Mouse (Mus musculus): Measurements from ENCODE around the gene Shq1. TPM values are rescaled to one million over a fixed set of nuclear protein-coding genes. Genes with fewer than 3 reads are reported as not detected.

Shq1 gene
- polyA plus RNA-seq, 1 experiment from 2014 or later = 10.0 TPM

DNA sequence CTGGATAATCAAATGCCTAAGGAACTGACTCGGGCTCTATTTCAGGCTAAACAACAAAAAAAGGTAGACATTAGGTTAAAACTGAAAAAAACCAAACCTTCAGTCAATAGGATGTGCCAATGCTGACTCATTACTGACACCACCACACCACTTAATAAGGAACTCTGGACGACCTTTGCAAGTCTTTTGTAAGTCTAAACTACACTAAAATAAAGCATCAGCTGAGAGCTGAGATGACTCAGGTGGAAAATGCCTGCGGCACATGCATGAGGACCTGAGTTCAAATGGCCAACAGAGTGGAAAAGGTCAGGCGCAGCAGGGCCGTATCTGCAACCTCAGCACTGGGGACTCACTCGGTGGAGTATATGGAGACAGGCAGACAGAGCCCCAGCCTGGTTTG is 69.3 kb downstream of the Shq1 start:
- Histone ChIP-seq H3K4me3 (no peak overlapping the region), H3K36me3 (no peaks in the 10 kb centered on the region), H3K4me2 (no peak overlapping the region), H3K27me3 (replicated peaks) (no peaks in the 10 kb centered on the region), H3K9me3 (no peaks in the 10 kb centered on the region), H3K9ac (no peak overlapping the region), H3K4me1 (peaks cover 7% of the 10 kb centered on the region; the same call in 1 of the 2 replicates), H3K27ac (replicated peaks) (no peak overlapping the region)
- 82% methylated on average over 6 of the region's 6 CpGs for WGBS
- no peak for ATAC-seq (ENCODE audit: extremely low read depth, insufficient number of reproducible peaks, low FRiP score, low TSS enrichment)

DNA sequence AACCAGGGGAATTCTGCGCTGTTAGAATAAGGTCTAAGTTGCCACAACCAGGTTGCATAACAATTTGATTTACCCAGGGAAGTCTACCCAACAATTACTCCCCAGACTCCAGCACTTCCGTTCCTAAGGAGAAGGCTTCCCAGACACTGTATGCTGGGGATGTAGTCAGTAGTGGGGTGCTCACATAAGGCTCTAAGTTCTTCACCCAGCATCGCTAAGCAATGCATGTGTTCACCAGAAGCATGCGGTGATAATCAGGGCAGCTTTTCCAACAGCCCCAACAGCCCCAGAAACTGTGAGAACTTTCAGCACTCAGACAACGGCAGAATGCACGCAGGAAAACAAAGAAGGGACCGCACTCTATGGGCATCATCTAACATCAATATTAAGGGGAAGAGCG is 77.1 kb downstream of the Shq1 start:
- ATAC-seq (ENCODE audit: extremely low read depth, insufficient number of reproducible peaks, low FRiP score, low TSS enrichment) = no peak
- Histone ChIP-seq H3K36me3 (no peaks in the 10 kb centered on the region), H3K27ac (replicated peaks) (no peak overlapping the region), H3K9ac (no peak overlapping the region), H3K4me3 (no peak overlapping the region), H3K4me2 (no peak overlapping the region), H3K4me1 (no peaks in the 10 kb centered on the region), H3K9me3 (no peaks in the 10 kb centered on the region), H3K27me3 (replicated peaks) (no peaks in the 10 kb centered on the region)
- WGBS = 76% methylated on average over 8 of the region's 8 CpGs

DNA sequence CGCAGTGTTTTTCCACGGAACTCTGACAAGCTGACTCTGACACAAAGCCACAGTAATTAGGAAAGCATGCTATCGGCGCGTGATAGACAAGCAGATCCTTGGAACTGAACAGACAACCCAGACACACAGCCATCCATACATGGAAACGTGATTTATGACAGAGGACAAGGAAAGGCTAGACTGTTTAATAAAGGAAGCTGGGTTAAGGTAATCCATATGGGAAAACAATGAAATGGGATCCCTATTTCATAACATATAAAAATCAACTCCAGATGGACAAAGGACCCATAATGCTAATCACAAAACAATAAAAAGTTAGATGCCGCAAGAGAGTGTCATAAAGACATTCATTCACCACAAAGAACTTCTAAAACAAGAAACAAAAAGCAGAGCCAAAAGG is 78.0 kb downstream of the Shq1 start:
- H3K27ac ChIP-seq (replicated peaks) = no peak overlapping the region
- no peak overlapping the region for H3K9ac ChIP-seq
- 75% methylated on average over 7 of the region's 7 CpGs for WGBS
- no peaks in the 10 kb centered on the region for H3K27me3 ChIP-seq (replicated peaks)
- no peak overlapping the region for H3K4me3 ChIP-seq
- ATAC-seq (ENCODE audit: extremely low read depth, insufficient number of reproducible peaks, low FRiP score, low TSS enrichment) = no peak
- no peaks in the 10 kb centered on the region for H3K4me1 ChIP-seq
- H3K4me2 ChIP-seq = no peak overlapping the region
- H3K36me3 ChIP-seq = no peaks in the 10 kb centered on the region
- H3K9me3 ChIP-seq = no peaks in the 10 kb centered on the region

DNA sequence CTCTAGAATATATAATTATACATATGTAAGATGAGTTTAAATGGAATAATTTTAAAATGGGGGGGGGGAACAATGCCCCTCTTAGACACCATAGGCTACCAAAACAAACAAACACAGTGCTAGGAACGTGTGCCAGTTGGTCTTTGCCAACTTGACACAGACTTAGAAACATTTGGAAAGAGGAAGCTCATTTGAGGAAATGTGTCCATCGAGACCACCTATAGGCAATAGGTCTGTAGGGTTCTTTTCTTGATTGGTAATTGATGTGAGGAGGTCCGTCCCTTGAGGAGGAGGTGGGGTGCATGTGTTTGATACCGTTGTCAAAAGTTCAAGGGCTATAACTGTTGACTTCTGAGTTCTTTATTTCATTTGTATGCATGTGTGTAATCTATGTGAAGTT is 80.4 kb downstream of the Shq1 start:
- Histone ChIP-seq H3K4me2 (no peak overlapping the region), H3K9ac (no peak overlapping the region), H3K9me3 (no peaks in the 10 kb centered on the region), H3K4me3 (no peak overlapping the region), H3K27ac (replicated peaks) (no peak overlapping the region), H3K36me3 (no peaks in the 10 kb centered on the region), H3K27me3 (replicated peaks) (no peaks in the 10 kb centered on the region), H3K4me1 (peaks cover 5% of the 10 kb centered on the region; the same call in 1 of the 2 replicates)
- ATAC-seq (ENCODE audit: extremely low read depth, insufficient number of reproducible peaks, low FRiP score, low TSS enrichment) = no peak
- WGBS = 74% methylated on average over 4 of the region's 4 CpGs

DNA sequence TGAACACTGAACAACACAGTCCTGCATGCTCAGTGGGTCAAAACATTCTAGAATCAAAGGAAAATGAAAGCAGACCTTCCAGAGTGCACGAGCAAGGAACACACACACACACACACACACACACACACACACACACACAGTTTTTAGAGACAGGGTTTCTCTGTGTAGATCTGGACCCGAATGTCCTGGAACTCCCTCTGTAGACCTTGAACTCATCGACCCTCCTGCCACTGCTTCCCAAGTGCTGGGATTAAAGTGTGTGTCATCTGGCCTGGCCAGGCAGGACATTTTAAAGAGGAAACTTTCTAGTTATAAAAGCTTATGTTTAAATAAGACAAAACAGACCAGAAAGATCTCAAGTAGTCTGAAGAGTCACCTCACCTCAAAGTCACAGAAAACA is 82.1 kb downstream of the Shq1 start:
- Histone ChIP-seq H3K36me3 (no peaks in the 10 kb centered on the region), H3K27ac (replicated peaks) (no peak overlapping the region), H3K4me2 (no peak overlapping the region), H3K9ac (no peak overlapping the region), H3K4me3 (no peak overlapping the region), H3K27me3 (replicated peaks) (no peaks in the 10 kb centered on the region), H3K9me3 (no peaks in the 10 kb centered on the region), H3K4me1 (peaks cover 5% of the 10 kb centered on the region; the same call in 1 of the 2 replicates)
- 69% methylated on average over 3 of the region's 3 CpGs for whole genome bisulfite sequencing
- no peak for ATAC-seq (ENCODE audit: extremely low read depth, insufficient number of reproducible peaks, low FRiP score, low TSS enrichment)

DNA sequence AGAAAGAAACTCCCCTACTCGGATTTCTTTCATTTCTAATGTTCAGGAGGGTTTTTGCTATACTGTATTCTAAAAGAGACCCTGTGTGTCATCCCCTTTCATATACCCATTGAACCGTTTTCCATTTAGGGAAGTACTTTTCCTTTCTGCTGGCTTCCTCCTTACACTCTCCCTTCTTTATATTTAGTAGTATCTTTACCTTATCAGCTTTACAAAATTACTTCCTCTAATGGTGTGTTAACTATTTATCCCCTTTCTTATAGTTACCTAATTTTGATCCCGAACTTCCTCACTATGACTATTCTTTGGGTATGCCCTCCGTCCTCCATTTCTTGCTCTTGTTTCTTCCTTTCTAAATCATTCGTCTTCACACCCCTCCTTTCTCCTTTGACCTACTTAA is 84.2 kb downstream of the Shq1 start:
- Histone ChIP-seq H3K27ac (replicated peaks) (no peak overlapping the region), H3K36me3 (no peaks in the 10 kb centered on the region), H3K4me3 (no peak overlapping the region), H3K9me3 (no peaks in the 10 kb centered on the region), H3K9ac (no peak overlapping the region), H3K27me3 (replicated peaks) (no peaks in the 10 kb centered on the region), H3K4me1 (peaks cover 5% of the 10 kb centered on the region; the same call in 1 of the 2 replicates), H3K4me2 (no peak overlapping the region)
- WGBS = 74% methylated on average over 5 of the region's 5 CpGs
- ATAC-seq (ENCODE audit: extremely low read depth, insufficient number of reproducible peaks, low FRiP score, low TSS enrichment) = no peak

DNA sequence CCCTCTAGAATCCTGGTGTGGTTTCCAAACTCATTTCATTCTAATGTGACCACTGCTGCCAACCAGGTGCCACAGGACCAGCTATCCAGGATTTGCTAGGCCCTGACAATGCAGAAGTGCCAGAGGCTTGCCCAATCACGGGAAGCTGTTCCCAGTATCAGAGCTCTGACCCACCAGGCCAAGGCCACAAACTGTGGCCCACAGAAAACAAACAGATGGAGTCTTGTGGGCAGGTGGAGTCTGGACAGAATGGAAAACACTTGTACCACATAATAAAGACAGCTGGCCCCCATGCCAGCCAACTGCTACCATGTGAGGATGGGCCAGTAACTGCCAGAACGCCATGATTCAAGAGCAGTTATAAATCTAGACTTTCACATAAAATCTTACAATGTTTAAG is 89.0 kb downstream of the Shq1 start:
- Histone ChIP-seq H3K4me2 (no peak overlapping the region), H3K36me3 (no peaks in the 10 kb centered on the region), H3K27ac (replicated peaks) (no peak overlapping the region), H3K4me1 (peaks cover 24% of the 10 kb centered on the region), H3K27me3 (replicated peaks) (no peaks in the 10 kb centered on the region), H3K9ac (no peak overlapping the region), H3K4me3 (no peak overlapping the region), H3K9me3 (no peaks in the 10 kb centered on the region)
- no peak for ATAC-seq (ENCODE audit: extremely low read depth, insufficient number of reproducible peaks, low FRiP score, low TSS enrichment)
- 86% methylated on average over 2 of the region's 2 CpGs for WGBS

DNA sequence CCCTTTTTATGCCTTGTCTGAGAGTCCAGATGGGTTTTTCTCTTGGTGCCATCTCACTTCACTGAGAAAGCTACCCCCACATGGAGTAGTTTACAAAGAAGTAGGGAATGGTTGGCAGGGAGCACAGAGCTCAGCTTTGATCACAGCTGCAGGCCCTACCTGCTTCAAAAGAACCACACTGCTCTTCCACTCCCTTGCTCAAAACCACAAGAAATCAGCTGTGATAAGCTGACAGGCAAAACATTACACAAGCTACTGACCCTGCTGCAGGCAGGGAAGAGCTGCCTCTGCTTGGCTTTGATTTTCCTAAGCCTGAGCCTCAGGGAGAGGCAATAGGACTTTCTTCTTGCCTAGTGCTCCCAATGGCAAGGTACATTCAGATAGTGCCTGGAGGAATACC is 89.9 kb downstream of the Shq1 start:
- Histone ChIP-seq H3K9me3 (no peaks in the 10 kb centered on the region), H3K27ac (replicated peaks) (no peak overlapping the region), H3K4me1 (peaks cover 19% of the 10 kb centered on the region), H3K9ac (no peak overlapping the region), H3K27me3 (replicated peaks) (no peaks in the 10 kb centered on the region), H3K4me2 (no peak overlapping the region), H3K4me3 (no peak overlapping the region), H3K36me3 (no peaks in the 10 kb centered on the region)
- no peak for ATAC-seq (ENCODE audit: extremely low read depth, insufficient number of reproducible peaks, low FRiP score, low TSS enrichment)

DNA sequence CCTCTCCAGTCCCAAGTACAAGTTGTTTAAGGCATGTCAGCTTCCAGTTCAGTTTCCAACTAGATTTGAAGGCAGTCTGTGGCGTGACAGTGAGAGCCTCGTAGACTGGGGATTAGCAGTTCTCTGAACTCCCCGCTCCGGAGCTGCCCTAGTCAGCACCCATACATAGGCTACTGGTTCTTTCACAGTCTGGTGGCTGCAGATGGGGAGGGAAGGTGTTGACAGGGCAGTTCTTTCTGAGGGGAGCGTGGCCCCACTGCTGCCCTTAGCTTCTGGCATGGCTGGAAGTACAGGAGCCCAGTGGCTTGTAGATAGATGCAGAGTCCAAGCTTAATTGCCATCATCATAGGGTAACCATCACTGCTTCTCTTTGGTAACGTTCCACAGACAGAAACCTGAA is 93.4 kb downstream of the Shq1 start:
- H3K9me3 ChIP-seq = no peaks in the 10 kb centered on the region
- no peaks in the 10 kb centered on the region; the same call in 1 of the 2 replicates for H3K27me3 ChIP-seq (replicated peaks)
- ATAC-seq (ENCODE audit: extremely low read depth, insufficient number of reproducible peaks, low FRiP score, low TSS enrichment) = no peak
- H3K4me2 ChIP-seq = no peak overlapping the region
- 0 out of 2 replicates have a peak overlapping the region, but pooled peaks have one; percentile 24 for H3K9ac ChIP-seq
- H3K27ac ChIP-seq (replicated peaks) = 0 out of 2 replicates have a peak overlapping the region, but pooled peaks have one; percentile 20
- H3K36me3 ChIP-seq = peaks cover 8% of the 10 kb centered on the region; the same call in 1 of the 2 replicates
- no peak overlapping the region for H3K4me3 ChIP-seq
- peaks cover 19% of the 10 kb centered on the region for H3K4me1 ChIP-seq
- 47% methylated on average over 6 of the region's 6 CpGs for WGBS

DNA sequence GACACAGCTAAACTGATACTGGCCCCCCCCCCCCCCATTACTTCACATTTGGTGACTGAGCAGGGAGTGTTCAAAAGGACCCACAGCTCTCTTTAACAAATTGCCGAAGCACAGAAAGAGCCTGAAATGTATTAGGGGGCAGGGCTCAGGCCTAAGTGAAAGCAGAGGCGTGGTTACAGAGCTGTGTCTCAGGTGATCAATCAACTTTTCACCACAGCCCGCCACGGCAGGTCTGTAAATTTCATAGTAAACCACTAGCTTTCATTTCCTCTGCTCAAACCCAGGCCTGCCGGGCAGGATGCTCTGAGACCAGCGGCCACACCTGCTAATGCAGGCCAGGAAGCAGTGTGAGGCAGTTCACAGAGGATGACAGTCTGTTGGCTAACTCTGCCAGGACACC is 94.8 kb downstream of the Shq1 start:
- no peak for ATAC-seq (ENCODE audit: extremely low read depth, insufficient number of reproducible peaks, low FRiP score, low TSS enrichment)
- Histone ChIP-seq H3K27me3 (replicated peaks) (no peaks in the 10 kb centered on the region; the same call in 1 of the 2 replicates), H3K4me3 (no peak overlapping the region), H3K9ac (no peak overlapping the region), H3K4me1 (peaks cover 16% of the 10 kb centered on the region), H3K4me2 (no peak overlapping the region), H3K9me3 (no peaks in the 10 kb centered on the region), H3K27ac (replicated peaks) (no peak overlapping the region), H3K36me3 (peaks cover 10% of the 10 kb centered on the region; the same call in 1 of the 2 replicates)
- WGBS = 58% methylated on average over 6 of the region's 6 CpGs

DNA sequence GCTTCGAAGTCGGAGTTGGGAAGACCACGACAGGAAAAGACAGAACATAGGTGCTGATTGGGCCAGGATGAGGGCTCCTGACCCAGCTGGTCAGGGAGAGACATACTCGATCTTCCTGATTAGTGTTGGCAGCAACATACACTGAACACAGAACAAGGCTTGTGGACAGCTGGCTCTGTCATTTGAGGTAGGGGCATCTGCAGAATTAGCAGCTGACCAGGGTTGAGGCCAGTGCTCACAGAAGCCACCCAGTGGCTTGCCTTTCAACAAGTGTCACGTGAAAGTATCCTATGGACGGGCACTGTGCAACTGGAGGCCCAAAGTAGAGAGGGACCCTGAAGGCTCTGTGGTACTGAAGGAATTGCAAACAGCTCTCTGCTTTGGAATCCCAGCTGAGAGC is 104.2 kb downstream of the Shq1 start:
- H3K4me3 ChIP-seq = no peak overlapping the region
- H3K27me3 ChIP-seq (replicated peaks) = peaks cover 63% of the 10 kb centered on the region
- ATAC-seq (ENCODE audit: extremely low read depth, insufficient number of reproducible peaks, low FRiP score, low TSS enrichment) = no peak
- peaks cover 24% of the 10 kb centered on the region for H3K4me1 ChIP-seq
- 59% methylated on average over 6 of the region's 6 CpGs for WGBS
- H3K27ac ChIP-seq (replicated peaks) = no peak overlapping the region
- no peak overlapping the region for H3K9ac ChIP-seq
- H3K36me3 ChIP-seq = no peaks in the 10 kb centered on the region
- no peaks in the 10 kb centered on the region for H3K9me3 ChIP-seq
- no peak overlapping the region for H3K4me2 ChIP-seq

DNA sequence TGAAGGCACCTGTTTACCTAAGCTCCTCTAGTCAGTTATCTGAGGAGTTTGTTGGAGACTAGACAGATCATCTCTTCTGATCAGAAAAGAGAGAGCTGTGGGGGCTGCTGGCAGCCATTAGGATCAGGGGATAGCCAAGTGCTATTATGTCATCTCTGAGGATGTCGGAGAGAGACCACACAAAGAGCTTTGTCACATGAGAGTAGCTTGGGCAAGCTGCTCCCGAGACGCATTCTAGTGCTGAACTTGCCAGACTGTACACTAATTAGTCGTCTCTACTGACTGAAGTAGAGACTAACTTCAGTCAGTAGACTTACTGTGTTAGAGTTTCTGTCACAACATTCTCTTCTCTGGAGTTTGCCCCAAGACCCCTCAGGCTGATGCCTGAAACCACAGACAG is 106.4 kb downstream of the Shq1 start:
- H3K27me3 ChIP-seq (replicated peaks) = peaks cover 86% of the 10 kb centered on the region
- H3K4me2 ChIP-seq = 0 out of 2 replicates have a peak overlapping the region, but pooled peaks have one; percentile 90
- H3K36me3 ChIP-seq = no peaks in the 10 kb centered on the region
- H3K27ac ChIP-seq (replicated peaks) = no peak overlapping the region
- WGBS = 56% methylated on average over 4 of the region's 4 CpGs
- no peaks in the 10 kb centered on the region for H3K9me3 ChIP-seq
- peaks cover 24% of the 10 kb centered on the region for H3K4me1 ChIP-seq
- no peak overlapping the region for H3K9ac ChIP-seq
- no peak for ATAC-seq (ENCODE audit: extremely low read depth, insufficient number of reproducible peaks, low FRiP score, low TSS enrichment)
- no peak overlapping the region for H3K4me3 ChIP-seq
